Mouse (Mus musculus): ENCODE data around the gene Ak1. TPM values are rescaled to one million over a fixed set of nuclear protein-coding genes. Genes with fewer than 3 reads are reported as not detected.

Ak1 gene
- polyA plus RNA-seq, 1 experiment from 2014 or later = 95.9 TPM

GRCm38 (mm10) chr2:32604631-32605030 lies 16.9 kb upstream of the Ak1 start:
- no peak for ATAC-seq (ENCODE audit: low FRiP score, low read depth)
- 48% methylated on average over 10 of the region's 10 CpGs for WGBS
- peaks cover 3% of the 10 kb centered on the region; the same call in 1 of the 2 replicates for H3K27me3 ChIP-seq
- no peak overlapping the region for H3K4me3 ChIP-seq
- H3K27ac ChIP-seq (replicated peaks) = no peak overlapping the region
- no peak overlapping the region for H3K9ac ChIP-seq
- peaks cover 24% of the 10 kb centered on the region for H3K4me1 ChIP-seq (replicated peaks)
- no peak overlapping the region for H3K4me2 ChIP-seq
- H3K9me3 ChIP-seq = no peaks in the 10 kb centered on the region
- H3K36me3 ChIP-seq = no peaks in the 10 kb centered on the region

DNA sequence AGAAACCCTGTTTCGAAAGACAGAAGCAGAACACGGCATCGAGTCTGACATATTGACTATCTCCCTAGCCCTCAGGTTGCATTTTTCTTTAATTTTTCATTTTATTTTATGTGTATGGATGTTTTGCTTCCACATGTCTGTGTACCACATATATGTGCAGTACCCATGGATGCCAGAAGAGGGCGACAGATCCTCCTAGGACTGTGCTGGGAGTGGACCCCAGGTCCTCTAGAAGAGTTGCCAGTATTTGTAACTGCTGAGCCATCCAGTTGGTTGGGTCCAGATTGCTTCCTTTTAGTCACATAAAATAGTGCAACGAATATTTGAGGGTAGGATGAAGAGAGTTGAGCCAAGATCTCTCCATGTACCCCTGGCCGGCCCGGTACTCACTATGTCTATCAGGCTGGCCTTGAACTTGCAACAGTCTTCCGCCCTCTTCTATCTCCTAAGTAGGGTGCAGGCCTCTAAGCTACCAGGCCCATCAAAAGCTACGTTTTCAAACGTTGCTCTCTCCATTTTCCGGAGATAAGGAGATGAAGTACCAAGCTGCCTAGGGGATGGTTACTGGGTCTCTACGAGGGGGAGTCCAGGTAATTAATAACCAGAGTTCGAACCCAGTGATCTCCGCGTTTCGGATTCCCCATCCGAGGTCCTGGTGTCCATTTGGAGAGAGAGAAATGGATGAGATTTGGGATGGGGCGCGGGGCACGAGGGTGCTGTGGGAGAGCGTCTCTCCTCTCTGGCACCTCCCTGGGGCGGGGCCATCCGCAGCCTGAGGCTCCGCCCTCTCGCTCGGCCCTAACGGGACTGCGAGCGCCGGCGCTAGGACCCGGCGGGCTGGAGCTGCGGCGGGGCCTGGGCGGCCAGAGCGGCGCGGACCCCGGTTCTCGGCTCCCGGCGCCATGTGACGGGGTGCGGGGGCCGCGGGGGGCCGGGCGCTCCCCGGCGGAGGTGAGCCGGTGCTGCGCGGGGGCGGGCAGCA lies 15.1 kb upstream of the Ak1 start:
- WGBS = 13% methylated on average over 45 of the region's 55 CpGs
- peak; percentile 75 for ATAC-seq (ENCODE audit: low FRiP score, low read depth)
- H3K4me2 ChIP-seq = peak overlapping the region; percentile 85

DNA sequence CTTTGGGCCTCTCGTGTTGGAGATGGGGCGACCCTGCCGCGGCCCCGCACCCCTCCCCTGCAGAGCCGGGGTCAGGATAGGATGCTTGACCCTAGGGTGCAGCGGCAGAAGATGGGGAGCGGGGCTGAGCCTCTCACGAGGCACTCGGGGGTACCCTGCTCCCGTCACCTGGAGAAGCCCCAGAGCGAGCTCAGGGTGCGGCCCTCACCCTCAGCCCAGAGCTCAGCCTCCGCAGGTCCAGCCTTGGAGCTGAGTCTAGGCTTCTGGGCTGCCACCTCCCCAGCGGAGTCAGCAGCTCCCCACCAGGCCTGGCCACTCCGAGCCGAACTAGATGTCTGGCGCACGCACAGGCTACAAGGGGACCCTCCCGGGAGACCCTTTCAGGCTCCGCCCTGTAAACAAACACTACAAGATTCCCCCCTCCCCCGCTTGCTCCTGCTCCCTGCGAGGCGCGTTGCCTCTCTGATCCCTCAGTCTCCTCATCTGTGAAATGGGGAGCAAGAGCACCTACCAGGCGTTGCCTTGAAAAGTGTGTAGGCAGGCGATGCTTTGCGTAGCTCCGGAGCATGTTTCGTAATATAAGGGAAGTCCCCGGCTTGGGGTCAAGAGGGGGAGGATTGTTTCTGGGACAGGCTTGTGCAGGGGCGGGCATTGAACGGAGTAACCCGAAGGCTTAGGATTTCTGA lies 14.2 kb upstream of the Ak1 start:
- Histone ChIP-seq H3K27me3 (peaks cover 3% of the 10 kb centered on the region; the same call in 1 of the 2 replicates), H3K4me3 (peak overlapping the region; percentile 78), H3K9ac (peak overlapping the region; percentile 74), H3K27ac (replicated peaks) (no peak overlapping the region), H3K9me3 (no peaks in the 10 kb centered on the region), H3K36me3 (no peaks in the 10 kb centered on the region), H3K4me2 (peak overlapping the region; percentile 85), H3K4me1 (replicated peaks) (peaks cover 28% of the 10 kb centered on the region)
- peak; percentile 21; the same call in 1 of the 2 replicates for ATAC-seq (ENCODE audit: low FRiP score, low read depth)
- WGBS = 6% methylated on average over 34 of the region's 34 CpGs

More for the DNA sequence above, 15.1 kb upstream of the Ak1 start:
- Histone ChIP-seq H3K36me3 (no peaks in the 10 kb centered on the region), H3K27me3 (peaks cover 3% of the 10 kb centered on the region; the same call in 1 of the 2 replicates), H3K4me3 (peak overlapping the region; percentile 78), H3K9ac (peak overlapping the region; percentile 74), H3K9me3 (no peaks in the 10 kb centered on the region), H3K27ac (replicated peaks) (no peak overlapping the region), H3K4me1 (replicated peaks) (peaks cover 28% of the 10 kb centered on the region)

DNA sequence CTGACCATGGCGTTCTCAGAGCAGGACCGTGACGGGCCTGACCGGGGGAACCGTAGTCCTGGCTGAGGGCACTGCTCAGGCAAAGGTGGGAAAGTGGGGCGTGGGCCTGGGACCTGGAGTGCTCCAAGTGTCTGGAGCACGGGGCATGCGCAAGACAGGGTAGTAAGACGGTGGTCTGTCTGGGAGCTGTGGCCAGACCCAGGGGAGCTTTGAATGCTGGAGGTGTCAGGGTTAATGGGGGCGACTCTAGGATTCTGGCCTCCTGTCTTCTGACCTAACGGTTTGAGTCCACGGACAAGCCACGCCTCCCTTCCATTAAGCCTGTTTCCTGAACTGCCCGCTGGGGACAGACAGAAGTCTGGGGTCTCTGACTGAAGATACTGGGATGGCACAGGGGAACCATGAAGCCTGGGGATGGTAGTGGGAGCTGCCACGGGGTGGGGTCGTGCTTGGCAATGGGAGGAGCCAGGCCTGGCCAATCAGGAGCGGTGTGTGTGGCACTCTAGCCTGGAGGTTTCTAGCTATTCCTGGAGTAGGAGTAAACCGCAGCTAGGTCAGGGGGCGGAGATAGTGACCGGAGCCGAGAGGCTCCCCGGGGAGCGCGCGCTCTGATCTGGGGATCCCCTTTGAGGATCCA lies 13.3 kb upstream of the Ak1 start:
- no peak overlapping the region for H3K27ac ChIP-seq (replicated peaks)
- H3K4me2 ChIP-seq = peak overlapping the region; percentile 85
- peaks cover 28% of the 10 kb centered on the region for H3K4me1 ChIP-seq (replicated peaks)
- peak overlapping the region; percentile 78 for H3K4me3 ChIP-seq
- H3K9me3 ChIP-seq = no peaks in the 10 kb centered on the region
- WGBS = 9% methylated on average over 25 of the region's 25 CpGs
- H3K36me3 ChIP-seq = 0 out of 2 replicates have a peak, but pooled peaks cover 5% of the 10 kb centered on the region
- no peak overlapping the region for H3K9ac ChIP-seq
- ATAC-seq (ENCODE audit: low FRiP score, low read depth) = peak; percentile 43; the same call in 1 of the 2 replicates
- H3K27me3 ChIP-seq = peaks cover 3% of the 10 kb centered on the region; the same call in 1 of the 2 replicates

DNA sequence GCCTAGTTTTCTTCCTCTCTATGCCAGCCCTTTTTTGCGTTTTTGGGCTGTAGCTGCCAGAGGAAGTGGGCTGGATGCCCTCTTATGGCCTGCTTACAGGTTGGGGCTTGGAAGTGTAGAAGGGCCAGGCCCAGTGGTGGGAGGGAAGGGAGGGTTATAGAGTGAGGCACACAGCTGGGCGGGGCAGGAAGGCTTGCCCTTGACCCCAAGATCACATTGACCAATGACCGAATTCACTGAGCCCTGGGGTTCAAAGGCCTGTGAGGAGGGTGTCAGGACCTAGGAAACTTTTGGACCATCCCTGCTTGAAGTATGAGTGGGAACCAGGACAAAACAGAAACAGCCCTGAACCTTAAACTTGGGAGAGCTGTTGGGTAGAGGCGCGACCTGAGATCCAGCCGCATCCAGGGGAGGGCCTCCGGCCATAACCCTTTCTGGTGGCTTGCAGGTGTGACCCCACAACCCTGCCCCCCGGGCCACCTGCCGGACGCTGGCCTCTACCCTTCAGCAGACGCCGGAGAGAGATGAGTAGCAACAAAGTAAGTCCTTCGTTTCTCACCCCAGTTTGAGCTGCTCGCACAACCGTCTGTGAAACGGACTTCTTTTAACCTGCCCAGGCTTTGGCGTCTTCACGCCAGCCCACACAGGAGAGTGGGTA lies 12.7 kb upstream of the Ak1 start:
- peak overlapping the region; percentile 85 for H3K4me2 ChIP-seq
- H3K27me3 ChIP-seq = peaks cover 3% of the 10 kb centered on the region; the same call in 1 of the 2 replicates
- H3K9ac ChIP-seq = no peak overlapping the region
- peaks cover 28% of the 10 kb centered on the region for H3K4me1 ChIP-seq (replicated peaks)
- 45% methylated on average over 18 of the region's 18 CpGs for whole genome bisulfite sequencing
- H3K36me3 ChIP-seq = 0 out of 2 replicates have a peak, but pooled peaks cover 5% of the 10 kb centered on the region
- H3K27ac ChIP-seq (replicated peaks) = no peak overlapping the region
- peak overlapping the region; percentile 78 for H3K4me3 ChIP-seq
- no peaks in the 10 kb centered on the region for H3K9me3 ChIP-seq
- ATAC-seq (ENCODE audit: low FRiP score, low read depth) = no peak

GRCm38 (mm10) chr2:32610610-32611229 lies 10.8 kb upstream of the Ak1 start:
- no peak for ATAC-seq (ENCODE audit: low FRiP score, low read depth)
- WGBS = 15% methylated on average over 23 of the region's 23 CpGs
- H3K4me3 ChIP-seq = peak overlapping the region; percentile 28

DNA sequence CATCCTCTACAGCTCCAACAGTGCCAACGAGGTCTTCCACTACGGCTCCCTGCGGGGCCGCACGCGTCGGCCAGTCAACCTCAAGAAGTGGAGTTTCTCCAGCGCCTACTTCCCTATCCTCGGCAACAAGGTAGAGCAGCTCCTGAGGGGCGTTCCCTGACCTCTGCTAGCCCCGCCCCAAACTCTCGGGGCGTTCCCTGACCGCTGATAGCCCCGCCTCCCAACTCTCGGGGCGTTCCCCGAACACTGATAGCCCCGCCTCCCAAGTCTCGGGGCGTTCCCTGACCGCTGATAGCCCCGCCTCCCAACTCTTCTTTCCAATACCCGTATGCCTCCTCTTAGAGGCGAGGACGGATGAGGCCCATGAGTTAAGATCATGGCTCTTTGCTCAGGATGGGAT lies 9.3 kb upstream of the Ak1 start:
- Histone ChIP-seq H3K9ac (no peak overlapping the region), H3K4me1 (replicated peaks) (peaks cover 22% of the 10 kb centered on the region), H3K36me3 (peaks cover 14% of the 10 kb centered on the region), H3K4me2 (no peak overlapping the region), H3K4me3 (no peak overlapping the region), H3K9me3 (no peaks in the 10 kb centered on the region), H3K27ac (replicated peaks) (no peak overlapping the region), H3K27me3 (peaks cover 3% of the 10 kb centered on the region; the same call in 1 of the 2 replicates)
- 64% methylated on average over 26 of the region's 26 CpGs for WGBS
- no peak for ATAC-seq (ENCODE audit: low FRiP score, low read depth)

More at GRCm38 (mm10) chr2:32610610-32611229, 10.8 kb upstream of the Ak1 start:
- Histone ChIP-seq H3K9me3 (no peaks in the 10 kb centered on the region), H3K4me1 (replicated peaks) (peaks cover 28% of the 10 kb centered on the region), H3K4me2 (peak overlapping the region; percentile 46), H3K27me3 (peaks cover 3% of the 10 kb centered on the region; the same call in 1 of the 2 replicates), H3K27ac (replicated peaks) (no peak overlapping the region), H3K9ac (no peak overlapping the region), H3K36me3 (peaks cover 10% of the 10 kb centered on the region)

- Histone ChIP-seq H3K27ac (replicated peaks) (no peak overlapping the region), H3K9ac (no peak overlapping the region), H3K9me3 (no peaks in the 10 kb centered on the region), H3K4me1 (replicated peaks) (peaks cover 25% of the 10 kb centered on the region), H3K36me3 (peaks cover 23% of the 10 kb centered on the region), H3K4me3 (no peak overlapping the region), H3K27me3 (no peaks in the 10 kb centered on the region), H3K4me2 (no peak overlapping the region)
- ATAC-seq (ENCODE audit: low FRiP score, low read depth) = no peak
- 86% methylated on average over 1 of the region's 1 CpGs for WGBS
Measured at GRCm38 (mm10) chr2:32617109-32617508, 4.4 kb upstream of the Ak1 start.

GRCm38 (mm10) chr2:32617601-32618000 lies 4.0 kb upstream of the Ak1 start:
- Histone ChIP-seq H3K9me3 (no peaks in the 10 kb centered on the region), H3K4me2 (no peak overlapping the region), H3K9ac (no peak overlapping the region), H3K36me3 (peaks cover 23% of the 10 kb centered on the region), H3K4me3 (no peak overlapping the region), H3K4me1 (replicated peaks) (peaks cover 25% of the 10 kb centered on the region), H3K27ac (replicated peaks) (no peak overlapping the region), H3K27me3 (no peaks in the 10 kb centered on the region)
- no peak for ATAC-seq (ENCODE audit: low FRiP score, low read depth)
- WGBS = 89% methylated on average over 4 of the region's 4 CpGs

- Histone ChIP-seq H3K4me2 (no peak overlapping the region), H3K27me3 (no peaks in the 10 kb centered on the region), H3K27ac (replicated peaks) (no peak overlapping the region), H3K4me1 (replicated peaks) (peaks cover 25% of the 10 kb centered on the region), H3K4me3 (no peak overlapping the region), H3K9ac (no peak overlapping the region), H3K9me3 (no peaks in the 10 kb centered on the region), H3K36me3 (peaks cover 20% of the 10 kb centered on the region)
- 53% methylated on average over 9 of the region's 9 CpGs for WGBS
- ATAC-seq (ENCODE audit: low FRiP score, low read depth) = no peak
Measured at GRCm38 (mm10) chr2:32618051-32618450, 3.5 kb upstream of the Ak1 start.
